Mouse (Mus musculus) MEL-GATA-1-ER (cell line): ENCODE measurements around the gene Zfp62.

ENCODE experiments used
- DNase-seq: peaks from one replicate; pipeline ENCODE4 v3.0.0-alpha.2; 2012; ENCODE audit warnings: low read depth; ENCODE audit errors: extremely low read depth

Zfp62 gene

GRCm38 (mm10) chr11:49205080-49205590 is 2.0 kb downstream of the Zfp62 start:
- DNase-seq: no peak

- DNase-seq: peak; percentile 24
Observed at GRCm38 (mm10) chr11:49207495-49207894, 4.4 kb downstream of the Zfp62 start.

DNA sequence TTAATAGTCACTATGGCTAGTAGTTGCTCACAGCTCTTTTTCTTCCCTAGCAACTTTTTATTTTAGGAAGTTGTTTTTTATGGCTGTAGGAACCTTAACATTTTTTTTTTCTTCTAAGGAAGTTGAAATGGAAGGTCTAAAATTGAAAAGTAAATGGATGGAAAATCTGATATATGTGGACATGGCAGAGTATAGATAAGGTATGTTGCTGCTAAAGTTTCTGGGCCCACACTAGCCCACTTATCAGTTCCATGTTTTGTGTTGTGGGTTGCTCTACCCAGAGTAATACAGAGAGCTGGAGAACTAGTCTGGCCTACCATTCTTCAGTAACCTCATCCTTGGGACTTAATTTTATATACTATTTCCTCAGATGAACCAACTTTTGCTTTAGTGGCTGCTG is 9.5 kb downstream of the Zfp62 start:
- peak; percentile 20 for DNase-seq

- DNase-seq: no peak
Observed at GRCm38 (mm10) chr11:49213505-49213904, 10.4 kb downstream of the Zfp62 start.

DNA sequence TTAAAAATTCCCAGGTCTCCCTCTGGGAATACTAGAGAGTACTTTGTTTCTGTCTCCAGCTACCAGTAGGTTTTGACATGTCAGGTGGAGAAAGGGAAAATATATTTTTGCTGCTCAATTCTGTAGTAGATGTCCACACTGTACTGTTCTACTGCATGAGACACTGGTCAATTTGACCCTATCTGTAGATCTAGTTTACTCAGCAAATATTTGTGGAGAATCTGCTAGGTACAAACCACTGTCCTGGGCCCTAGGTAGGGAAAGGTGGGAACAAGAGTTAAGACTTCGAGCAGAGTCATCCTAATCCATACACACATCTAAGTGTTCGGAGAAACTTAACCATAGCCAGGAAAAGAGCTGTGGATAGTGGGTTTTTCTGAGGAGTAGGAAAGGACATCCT is 16.2 kb downstream of the Zfp62 start:
- no peak for DNase-seq

DNA sequence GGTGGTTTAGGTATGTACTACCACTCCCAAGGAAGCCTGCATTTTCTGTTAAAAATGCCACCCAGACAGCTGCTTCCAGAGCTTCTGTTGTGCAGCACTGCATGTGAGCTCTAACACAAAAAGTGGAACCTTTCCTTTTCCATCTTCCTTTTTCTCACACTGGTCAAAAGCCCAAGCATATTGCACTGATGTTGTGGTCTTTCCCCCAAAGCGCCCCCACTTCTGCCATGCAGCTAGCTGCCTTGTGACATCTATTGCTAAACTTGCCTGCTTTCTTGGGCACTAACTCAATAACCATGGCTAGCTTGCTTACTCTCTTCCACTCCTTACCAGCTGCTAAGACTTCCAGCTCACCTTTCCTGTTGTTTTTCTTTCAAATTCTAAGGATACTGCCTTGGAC is 21.4 kb downstream of the Zfp62 start:
- DNase-seq: no peak

GRCm38 (mm10) chr11:49232781-49233180 is 29.7 kb downstream of the Zfp62 start:
- no peak for DNase-seq

DNA sequence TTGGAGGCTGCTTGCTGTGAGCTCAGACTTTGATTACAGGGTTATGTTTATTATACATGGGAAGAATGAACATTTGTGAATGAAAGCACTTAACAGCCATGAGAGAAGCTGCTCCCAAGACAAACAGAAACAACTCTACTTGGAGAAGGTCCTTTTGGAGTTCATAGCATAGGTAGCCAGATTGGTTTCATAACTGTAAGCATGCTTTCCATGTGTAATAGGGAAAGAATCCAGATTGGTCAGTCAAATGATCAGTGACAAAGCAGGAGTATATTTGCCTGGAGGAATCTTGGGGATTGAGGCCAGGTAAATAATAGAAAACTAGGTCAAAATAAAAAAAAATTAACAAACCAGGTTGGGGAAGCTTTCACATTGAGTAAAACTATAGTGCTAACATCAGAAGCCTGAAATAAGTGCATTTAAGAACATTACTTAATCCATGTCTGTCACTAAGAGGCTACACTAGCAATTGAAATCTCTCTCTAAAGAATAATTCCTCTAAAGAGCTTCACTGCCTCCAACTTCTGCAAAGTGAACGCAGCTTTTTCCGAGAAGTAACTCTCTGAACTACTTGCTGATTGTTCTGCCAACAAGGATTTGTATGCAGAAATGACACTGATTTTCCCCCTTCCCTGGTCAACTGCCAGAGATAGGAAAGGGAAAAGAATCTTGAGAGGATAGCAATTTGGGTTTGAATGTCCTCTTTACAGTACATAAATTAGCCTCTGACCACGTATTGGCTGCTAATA is 32.5 kb downstream of the Zfp62 start:
- no peak for DNase-seq

GRCm38 (mm10) chr11:49236891-49237290 is 33.8 kb downstream of the Zfp62 start:
- no peak for DNase-seq

DNA sequence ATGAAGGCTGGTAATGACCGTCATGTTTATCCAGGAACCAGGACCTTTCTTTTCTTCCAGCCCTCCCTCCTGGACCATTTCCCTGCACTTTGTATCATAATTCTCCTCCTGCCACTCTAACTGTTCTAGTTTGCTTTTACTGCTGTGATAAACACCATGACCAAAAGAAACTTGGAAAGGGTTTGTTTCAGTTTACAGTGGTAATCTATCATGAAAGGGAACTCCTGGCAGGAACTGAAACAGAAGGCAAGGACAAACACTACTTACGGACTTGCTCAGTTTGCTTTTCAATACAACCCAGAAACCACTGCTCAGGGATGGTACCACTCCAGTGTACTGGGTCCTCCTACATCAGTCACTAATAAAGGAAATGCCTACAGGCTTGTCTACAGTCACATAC is 34.4 kb downstream of the Zfp62 start:
- DNase-seq: no peak

GRCm38 (mm10) chr11:49240310-49240709 is 37.2 kb downstream of the Zfp62 start:
- DNase-seq: no peak

DNA sequence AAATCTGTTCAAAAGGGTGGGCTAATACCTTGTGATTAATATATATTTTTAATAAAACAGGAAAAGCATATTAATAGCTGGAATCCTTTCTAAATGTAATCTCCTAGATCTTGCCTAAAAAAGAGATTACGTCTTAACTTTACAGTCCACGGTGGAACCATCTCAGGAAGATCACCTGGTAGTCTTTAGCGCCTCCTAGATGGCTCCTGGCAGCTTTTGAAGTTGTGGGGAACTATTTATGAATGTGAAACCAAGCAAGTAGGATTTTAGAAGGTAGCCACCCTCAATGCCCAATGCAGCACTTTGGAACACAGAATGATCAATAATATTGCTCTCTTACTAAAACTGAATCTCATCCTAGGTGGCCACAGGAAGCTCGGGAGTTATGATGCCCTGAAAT is 37.8 kb downstream of the Zfp62 start:
- DNase-seq: no peak

GRCm38 (mm10) chr11:49241471-49241870 is 38.4 kb downstream of the Zfp62 start:
- peak; percentile 50 for DNase-seq

- DNase-seq: peak; percentile 31
Observed at GRCm38 (mm10) chr11:49242944-49243626, 40.0 kb downstream of the Zfp62 start.

DNA sequence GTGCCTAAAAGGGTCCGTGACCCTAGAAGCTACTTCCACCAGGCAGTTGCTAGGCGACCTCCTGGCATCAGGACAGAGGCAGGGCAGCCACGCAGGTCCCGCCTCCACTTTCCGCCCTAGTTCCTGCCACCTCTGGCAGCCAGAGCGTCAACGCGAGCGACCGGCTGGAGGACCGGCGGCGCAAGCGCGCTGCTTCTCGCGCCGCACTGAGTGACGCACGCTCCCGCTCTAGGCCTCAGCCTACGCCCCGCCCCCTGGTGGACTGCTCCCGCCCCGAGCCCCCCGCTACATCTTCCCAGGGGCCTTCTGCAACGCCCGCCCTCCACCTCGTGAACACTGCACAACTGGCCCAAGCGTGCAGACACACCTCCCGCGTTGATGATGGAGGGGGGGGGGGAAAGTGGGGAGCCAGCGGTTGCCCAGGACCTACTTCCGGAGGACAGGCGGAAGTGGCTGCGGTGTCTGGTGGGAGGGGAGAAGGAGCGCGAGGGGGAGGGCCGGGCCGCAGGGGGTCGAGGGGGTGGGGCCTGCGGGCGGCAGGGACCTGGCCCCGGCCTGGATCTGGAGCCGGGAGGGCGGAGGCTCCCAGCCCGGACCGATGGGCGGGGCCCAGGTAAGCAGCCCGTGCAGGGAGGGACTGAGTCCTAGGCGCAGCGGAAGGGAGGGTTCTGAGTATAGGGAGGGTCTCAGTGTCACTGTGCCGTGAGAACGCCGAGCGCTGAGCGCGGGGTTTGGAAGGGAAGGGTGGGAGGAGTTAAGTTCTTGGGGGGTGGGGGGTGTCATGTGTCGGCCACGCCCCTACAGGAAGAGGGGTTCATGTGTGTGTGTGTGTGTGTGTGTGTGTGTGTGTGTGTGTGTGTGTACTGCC is 40.9 kb downstream of the Zfp62 start, which contains the start of gene Mgat1:
Gene Mgat1 (plus strand): TSS at position 465 of the 868 bp plus-strand sequence.
- DNase-seq: peak; percentile 89

DNA sequence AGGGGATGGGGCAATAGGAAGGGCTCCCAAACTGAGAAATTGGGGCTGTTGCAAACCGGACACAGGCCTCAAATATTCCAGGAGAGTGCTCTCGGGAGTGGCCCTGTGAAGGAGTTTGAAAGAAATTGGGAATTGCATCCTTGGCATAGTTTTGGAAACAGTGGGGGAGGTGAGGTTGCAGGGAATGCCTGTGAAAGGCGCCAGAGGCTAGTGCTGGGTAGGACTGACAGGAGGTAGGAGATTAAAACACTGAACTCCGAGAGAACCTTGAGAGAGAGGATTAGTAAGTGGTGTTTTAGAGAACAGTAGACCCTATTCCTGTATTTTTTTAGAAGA is 41.5 kb downstream of the Zfp62 start:
- DNase-seq: no peak

DNA sequence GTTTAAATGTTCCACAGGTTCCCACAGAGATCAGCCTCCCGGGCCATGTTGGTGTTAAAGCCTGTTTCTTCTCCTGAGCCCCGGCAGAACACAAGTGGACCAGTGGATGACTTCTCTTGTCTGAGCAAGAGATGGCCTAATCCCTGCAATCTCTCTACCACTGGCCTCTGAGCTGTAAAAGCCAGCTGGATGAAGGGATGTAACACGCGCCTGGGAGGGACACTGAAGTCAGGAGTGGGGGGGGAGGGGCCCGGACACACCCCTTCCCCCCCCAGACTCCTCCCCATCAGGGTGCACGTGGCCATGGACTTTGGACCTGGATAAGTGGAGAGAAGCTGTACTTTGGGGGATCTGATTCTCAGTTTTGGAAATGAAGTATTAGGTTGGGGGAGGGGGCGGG is 42.1 kb downstream of the Zfp62 start:
- DNase-seq: peak; percentile 19

GRCm38 (mm10) chr11:49245634-49246415 is 42.7 kb downstream of the Zfp62 start:
- DNase-seq: peak; percentile 48

GRCm38 (mm10) chr11:49246523-49246922 is 43.4 kb downstream of the Zfp62 start:
- no peak for DNase-seq

- DNase-seq: no peak
Observed at GRCm38 (mm10) chr11:49247255-49247654, 44.2 kb downstream of the Zfp62 start.
